Mouse (Mus musculus) liver, postnatal 0 days (tissue): Measurements from ENCODE around the gene Mrps34. TPM values are rescaled to one million over a fixed set of nuclear protein-coding genes. Genes with fewer than 3 reads are reported as not detected.

ENCODE experiments used
- ATAC-seq: fragments of 200-750 bp; cut with Nextera tagmentation; 2 replicates; pipeline ENCODE4 v1.8.0; 2017; ENCODE audit warnings: mild to moderate bottlenecking, moderate library complexity
- DNase-seq: peaks from one replicate; pipeline ENCODE4 v3.0.0-alpha.2; 2016
- H3K27ac ChIP-seq: fragments of 300-500 bp; sonication (generic); 2 replicates; pipeline ENCODE4 v1.5.1; 2014; ENCODE audit warnings: antibody characterized with exemption, moderate library complexity, mild to moderate bottlenecking, low read depth
- H3K27me3 ChIP-seq: fragments of 300-500 bp; sonication (generic); 2 replicates; pipeline ENCODE4 v1.6.1; 2014; ENCODE audit warnings: low read length, control low read depth, mixed read lengths; ENCODE audit not compliant: insufficient read depth
- H3K36me3 ChIP-seq: fragments of 300-500 bp; sonication (generic); replicated peaks from 2 replicates; pipeline ENCODE4 v1.6.1; 2014; ENCODE audit warnings: mild to moderate bottlenecking, control low read depth, low read length, moderate library complexity, mixed read lengths; ENCODE audit not compliant: insufficient read depth
- H3K4me1 ChIP-seq: fragments of 300-500 bp; sonication (generic); 2 replicates; pipeline ENCODE4 v1.6.1; 2014; ENCODE audit warnings: antibody characterized with exemption, mild to moderate bottlenecking, control low read depth; ENCODE audit not compliant: insufficient read depth
- H3K4me2 ChIP-seq: fragments of 300-500 bp; sonication (generic); 2 replicates; pipeline ENCODE4 v1.6.1; 2014; ENCODE audit warnings: low read depth, mild to moderate bottlenecking, low read length, moderate library complexity, mixed read lengths
- H3K4me3 ChIP-seq: fragments of 300-500 bp; sonication (generic); 2 replicates; pipeline ENCODE4 v1.5.1; 2014; ENCODE audit warnings: low read depth, low read length
- H3K9ac ChIP-seq: fragments of 300-500 bp; sonication (generic); replicated peaks from 2 replicates; pipeline ENCODE4 v1.6.1; 2014; ENCODE audit warnings: mild to moderate bottlenecking, moderate library complexity
- H3K9me3 ChIP-seq: fragments of 300-500 bp; sonication (generic); 2 replicates; pipeline ENCODE4 v1.6.1; 2016; ENCODE audit warnings: mild to moderate bottlenecking, control low read depth, low read length, mixed read lengths
- CTCF ChIP-seq: sonication (generic); IDR thresholded peaks from 2 replicates; pipeline ENCODE4 v1.5.1; 2016; ENCODE audit warnings: antibody characterized with exemption, low read depth
- EP300 ChIP-seq: IDR thresholded peaks from 2 replicates; pipeline ENCODE4 v1.6.1; 2016; ENCODE audit warnings: antibody characterized with exemption, low read depth, mild to moderate bottlenecking
- WGBS: fragments of 180-500 bp; shearing (Covaris S2); extraction: QIAGEN DNeasy Blood & Tissue Kit; methylation state at CpG from one replicate; pipeline ENCODE4 v1.1.7; 2014; ENCODE audit not compliant: insufficient replicate concordance; 5-methylcytosine and 5-hydroxymethylcytosine counted together
- polyA plus RNA-seq: library from polyadenylated mRNA; unstranded; fragments of >200 nt; fragmentation: Nextera tagmentation; extraction: Ambion mirVana; gene quantifications from 2 replicates; pipeline ENCODE4 v1.2.1, GENCODE M21; 2015

Gene Mrps34
- polyA plus RNA-seq, 1 experiment from 2014 or later: 99.6 TPM

- ATAC-seq (no peak), DNase-seq (no peak)
- Histone ChIP-seq H3K9me3 (no peaks in the 10 kb centered on the region), H3K9ac (no peak overlapping the region), H3K4me1 (peaks cover 30% of the 10 kb centered on the region), H3K27ac (no peak overlapping the region), H3K4me2 (no peak overlapping the region), H3K4me3 (no peak overlapping the region), H3K27me3 (no peaks in the 10 kb centered on the region), H3K36me3 (peaks cover 58% of the 10 kb centered on the region)
- TF ChIP-seq EP300 (no peak), CTCF (no peak)
- 85% methylated on average over 13 of the region's 13 CpGs for WGBS
These were observed 3.6 kb upstream of the Mrps34 start for GRCm38 (mm10) chr17:24891321-24891720.

DNA sequence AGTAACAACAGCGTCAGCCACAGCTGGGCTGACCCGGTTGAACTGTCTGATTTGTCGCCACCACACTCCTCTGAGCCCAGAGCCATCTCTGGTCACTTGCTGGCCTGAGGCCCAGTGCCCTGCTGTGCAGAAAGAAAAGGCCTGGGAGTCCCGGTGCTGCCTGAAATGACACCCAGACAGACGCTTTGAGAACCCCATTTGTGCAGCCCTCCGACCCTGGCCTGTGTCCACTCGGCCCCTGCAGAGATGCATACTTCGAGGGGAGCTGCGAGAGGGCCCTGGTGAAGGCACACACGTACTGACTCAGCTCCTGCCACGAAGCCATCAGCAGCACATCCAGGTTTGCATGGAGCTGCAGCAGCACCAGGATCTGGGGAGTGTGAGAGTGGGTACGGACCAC is 2.1 kb upstream of the Mrps34 start:
- no peak overlapping the region for H3K4me3 ChIP-seq
- ATAC-seq (no peak), DNase-seq (no peak)
- H3K27me3 ChIP-seq: no peaks in the 10 kb centered on the region
- peaks cover 60% of the 10 kb centered on the region for H3K36me3 ChIP-seq
- TF ChIP-seq EP300 (no peak), CTCF (no peak)
- H3K9me3 ChIP-seq: no peaks in the 10 kb centered on the region
- no peak overlapping the region for H3K9ac ChIP-seq
- H3K27ac ChIP-seq: no peak overlapping the region
- no peak overlapping the region for H3K4me2 ChIP-seq
- WGBS: 87% methylated on average over 12 of the region's 12 CpGs
- H3K4me1 ChIP-seq: peaks cover 33% of the 10 kb centered on the region

GRCm38 (mm10) chr17:24893276-24893675 is 1.6 kb upstream of the Mrps34 start:
- Histone ChIP-seq H3K4me1 (peaks cover 29% of the 10 kb centered on the region), H3K27me3 (no peaks in the 10 kb centered on the region), H3K27ac (no peak overlapping the region), H3K36me3 (peaks cover 60% of the 10 kb centered on the region), H3K9ac (no peak overlapping the region; the same call in 1 of the 2 replicates), H3K4me2 (peak overlapping the region; percentile 87), H3K4me3 (no peak overlapping the region), H3K9me3 (no peaks in the 10 kb centered on the region)
- TF ChIP-seq EP300 (no peak), CTCF (no peak)
- DNase-seq (no peak), ATAC-seq (no peak)
- WGBS: 94% methylated on average over 2 of the region's 2 CpGs

- no peak for DNase-seq
- ATAC-seq: peak; percentile 27
- peak overlapping the region; percentile 89 for H3K9ac ChIP-seq
- H3K27me3 ChIP-seq: no peaks in the 10 kb centered on the region
- peak overlapping the region; percentile 76 for H3K27ac ChIP-seq
- WGBS: 11% methylated on average over 31 of the region's 31 CpGs
- peak overlapping the region; percentile 86 for H3K4me3 ChIP-seq
- peaks cover 60% of the 10 kb centered on the region for H3K36me3 ChIP-seq
- H3K4me2 ChIP-seq: peak overlapping the region; percentile 87
- peaks cover 23% of the 10 kb centered on the region for H3K4me1 ChIP-seq
- H3K9me3 ChIP-seq: no peaks in the 10 kb centered on the region
- no peak for TF ChIP-seq CTCF
- no peak for TF ChIP-seq EP300
These were observed 588 bp upstream of the Mrps34 start for GRCm38 (mm10) chr17:24894061-24894994.

GRCm38 (mm10) chr17:24895571-24896240 is 790 bp downstream of the Mrps34 start:
- Histone ChIP-seq H3K9ac (peak overlapping the region; percentile 89), H3K36me3 (peaks cover 60% of the 10 kb centered on the region), H3K27ac (peak overlapping the region; percentile 76), H3K9me3 (no peaks in the 10 kb centered on the region), H3K27me3 (no peaks in the 10 kb centered on the region), H3K4me3 (peak overlapping the region; percentile 86), H3K4me2 (peak overlapping the region; percentile 87), H3K4me1 (peaks cover 23% of the 10 kb centered on the region)
- no peak for ATAC-seq
- TF ChIP-seq EP300: no peak
- TF ChIP-seq CTCF: no peak
- no peak for DNase-seq
- 7% methylated on average over 23 of the region's 23 CpGs for WGBS

GRCm38 (mm10) chr17:24896241-24896992 is 1.5 kb downstream of the Mrps34 start, which contains the start of gene Nme3:
TSS of gene Nme3 (plus strand) at chr17:24896500.
- peak; percentile 91 for DNase-seq
- H3K4me2 ChIP-seq: peak within 1 kb of the TSS; percentile 87
- no peaks in the 10 kb centered on the region for H3K9me3 ChIP-seq
- TF ChIP-seq EP300 (no peak), CTCF (peak; percentile 34)
- peak within 1 kb of the TSS; percentile 89 for H3K9ac ChIP-seq
- peaks cover 23% of the 10 kb centered on the region for H3K4me1 ChIP-seq
- peak; percentile 72 for ATAC-seq
- H3K4me3 ChIP-seq: peak within 1 kb of the TSS; percentile 86
- H3K27me3 ChIP-seq: no peaks in the 10 kb centered on the region
- peaks cover 60% of the 10 kb centered on the region for H3K36me3 ChIP-seq
- H3K27ac ChIP-seq: peak within 1 kb of the TSS; percentile 76
- 2% methylated on average over 50 of the region's 50 CpGs for WGBS
